Mouse (Mus musculus): ENCODE results near the gene 1520401A03Rik.

DNA sequence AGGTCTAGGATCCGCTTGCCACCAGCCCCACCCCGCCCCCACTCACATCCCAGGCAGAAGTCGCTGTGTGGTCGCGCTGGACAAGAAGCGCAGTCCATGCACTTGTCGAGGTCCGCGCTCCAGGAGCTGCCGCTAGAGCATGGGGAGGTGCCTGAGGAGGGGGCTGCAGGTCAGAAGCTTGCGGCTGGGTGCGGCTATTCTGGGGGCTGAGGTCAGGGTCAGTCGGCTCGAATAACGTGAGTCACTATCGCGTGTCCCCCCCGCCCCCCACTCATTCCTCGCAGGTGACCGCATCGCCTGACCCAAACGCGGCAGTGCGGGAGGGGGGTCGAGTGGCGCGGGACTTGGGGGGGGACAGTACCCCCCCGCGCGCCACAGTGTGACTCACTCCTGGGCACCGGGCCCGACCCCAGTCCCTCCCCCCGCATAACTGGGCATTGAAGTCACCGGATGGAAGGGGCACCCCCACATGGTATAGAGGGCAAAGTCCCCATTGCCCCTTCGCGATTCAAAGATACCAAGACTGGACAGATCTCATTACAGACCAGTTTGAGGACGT is 46.0 kb downstream of the 1520401A03Rik start:
- TF ChIP-seq CTCF (IDR thresholded peaks at IDR 0.05; ENCODE audit: insufficient read depth, low read length), result no peak
- TF ChIP-seq POLR2A (IDR thresholded peaks at IDR 0.05; ENCODE audit: borderline replicate concordance, extremely low read depth, low read depth, low read length), result no peak

Measured in lung, adult 2 months (tissue).